Mouse (Mus musculus): Measurements from ENCODE around the gene Hmcn2. TPM values are rescaled to one million over a fixed set of nuclear protein-coding genes. Genes with fewer than 3 reads are reported as not detected.
A peak's percentile ranks its signal among the peaks of the same experiment; 100 is the strongest.

Hmcn2 gene
- polyA plus RNA-seq, 1 experiment from 2014 or later: 0.18 TPM

DNA sequence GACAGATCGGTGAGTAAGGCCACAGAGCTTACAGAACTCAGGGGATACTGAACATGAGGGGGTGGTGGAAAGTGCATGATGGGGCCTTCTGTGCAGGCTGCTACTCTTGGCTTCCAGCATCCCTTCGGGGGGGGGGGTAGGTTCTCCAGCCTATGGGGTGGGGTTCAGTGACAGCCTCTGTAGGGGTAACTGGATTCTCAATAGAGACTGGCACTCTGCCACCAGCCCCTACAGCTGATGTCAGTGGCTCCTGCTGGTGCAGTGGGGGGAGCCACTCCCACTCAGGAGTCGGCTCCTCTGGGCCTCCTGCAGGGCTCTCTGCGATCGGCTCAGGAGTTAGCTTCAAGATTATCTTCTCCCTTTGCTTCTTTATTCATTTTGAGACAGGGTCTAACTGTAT is 35.7 kb upstream of the Hmcn2 start:
- no peak for ATAC-seq
- Histone ChIP-seq H3K36me3 (ENCODE audit: control insufficient read depth, insufficient read depth, low read length) (peaks cover 26% of the 10 kb centered on the region), H3K9ac (ENCODE audit: low read depth, low read length) (no peak overlapping the region), H3K27me3 (ENCODE audit: control insufficient read depth, insufficient read depth, low read depth, low read length) (no peaks in the 10 kb centered on the region), H3K27ac (ENCODE audit: low read length) (no peak overlapping the region), H3K4me2 (ENCODE audit: low read length) (no peak overlapping the region), H3K4me1 (ENCODE audit: control insufficient read depth, insufficient read depth, low read length) (no peaks in the 10 kb centered on the region), H3K4me3 (ENCODE audit: low read depth, low read length) (no peak overlapping the region), H3K9me3 (replicated peaks; ENCODE audit: control insufficient read depth, low read length, poor library complexity, severe bottlenecking) (no peaks in the 10 kb centered on the region)
- WGBS: 57% methylated on average over 5 of the region's 5 CpGs

DNA sequence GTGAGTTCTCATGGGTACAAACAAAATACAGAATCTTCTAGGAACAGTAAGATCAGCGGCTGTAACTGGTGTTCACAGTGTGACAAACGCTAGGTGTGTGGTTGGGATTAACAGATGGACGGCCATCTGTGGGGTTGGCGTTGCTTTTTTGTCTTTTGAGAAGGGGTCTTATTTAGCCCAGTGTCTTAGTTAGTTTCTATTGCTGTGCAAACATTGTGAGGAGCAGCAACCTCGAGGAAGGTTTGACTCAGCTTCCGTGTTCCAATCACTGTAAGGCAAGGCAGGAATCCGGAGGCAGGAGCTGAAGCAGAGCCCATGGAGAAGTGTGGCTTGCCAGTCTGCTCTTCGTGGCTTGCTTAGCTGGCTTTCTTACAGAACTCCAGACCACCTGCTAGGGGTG is 33.1 kb upstream of the Hmcn2 start:
- H3K4me3 ChIP-seq (ENCODE audit: low read depth, low read length): no peak overlapping the region
- no peaks in the 10 kb centered on the region for H3K4me1 ChIP-seq (ENCODE audit: control insufficient read depth, insufficient read depth, low read length)
- peaks cover 38% of the 10 kb centered on the region for H3K36me3 ChIP-seq (ENCODE audit: control insufficient read depth, insufficient read depth, low read length)
- H3K9me3 ChIP-seq (replicated peaks; ENCODE audit: control insufficient read depth, low read length, poor library complexity, severe bottlenecking): no peaks in the 10 kb centered on the region
- ATAC-seq: no peak
- whole genome bisulfite sequencing: 83% methylated on average over 8 of the region's 8 CpGs
- H3K27ac ChIP-seq (ENCODE audit: low read length): no peak overlapping the region
- H3K4me2 ChIP-seq (ENCODE audit: low read length): no peak overlapping the region
- no peaks in the 10 kb centered on the region for H3K27me3 ChIP-seq (ENCODE audit: control insufficient read depth, insufficient read depth, low read depth, low read length)
- no peak overlapping the region for H3K9ac ChIP-seq (ENCODE audit: low read depth, low read length)

DNA sequence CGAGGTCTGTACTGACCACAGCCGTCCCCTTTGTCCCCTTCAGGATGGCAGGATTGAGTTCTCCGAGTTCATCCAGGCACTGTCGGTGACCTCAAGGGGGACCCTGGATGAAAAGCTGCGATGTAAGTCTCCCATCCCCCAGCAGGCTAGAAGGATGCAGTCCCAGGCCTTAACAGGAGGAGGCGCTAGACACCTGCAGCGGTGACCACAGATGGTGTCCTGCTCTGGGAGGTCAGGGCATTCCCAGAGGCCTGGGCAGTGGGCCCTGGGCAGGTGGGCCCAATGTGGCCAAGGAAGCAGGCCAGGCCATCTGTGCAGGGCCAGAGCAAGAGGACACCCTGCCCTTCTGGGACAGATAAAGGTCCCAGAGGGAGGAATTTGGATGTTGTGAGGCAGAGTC is 31.9 kb upstream of the Hmcn2 start:
- H3K4me3 ChIP-seq (ENCODE audit: low read depth, low read length): no peak overlapping the region
- 47% methylated on average over 7 of the region's 7 CpGs for WGBS
- peaks cover 44% of the 10 kb centered on the region for H3K36me3 ChIP-seq (ENCODE audit: control insufficient read depth, insufficient read depth, low read length)
- H3K9me3 ChIP-seq (replicated peaks; ENCODE audit: control insufficient read depth, low read length, poor library complexity, severe bottlenecking): no peaks in the 10 kb centered on the region
- no peak overlapping the region for H3K9ac ChIP-seq (ENCODE audit: low read depth, low read length)
- no peaks in the 10 kb centered on the region for H3K27me3 ChIP-seq (ENCODE audit: control insufficient read depth, insufficient read depth, low read depth, low read length)
- no peak overlapping the region for H3K27ac ChIP-seq (ENCODE audit: low read length)
- H3K4me2 ChIP-seq (ENCODE audit: low read length): no peak overlapping the region
- ATAC-seq: no peak
- H3K4me1 ChIP-seq (ENCODE audit: control insufficient read depth, insufficient read depth, low read length): no peaks in the 10 kb centered on the region

DNA sequence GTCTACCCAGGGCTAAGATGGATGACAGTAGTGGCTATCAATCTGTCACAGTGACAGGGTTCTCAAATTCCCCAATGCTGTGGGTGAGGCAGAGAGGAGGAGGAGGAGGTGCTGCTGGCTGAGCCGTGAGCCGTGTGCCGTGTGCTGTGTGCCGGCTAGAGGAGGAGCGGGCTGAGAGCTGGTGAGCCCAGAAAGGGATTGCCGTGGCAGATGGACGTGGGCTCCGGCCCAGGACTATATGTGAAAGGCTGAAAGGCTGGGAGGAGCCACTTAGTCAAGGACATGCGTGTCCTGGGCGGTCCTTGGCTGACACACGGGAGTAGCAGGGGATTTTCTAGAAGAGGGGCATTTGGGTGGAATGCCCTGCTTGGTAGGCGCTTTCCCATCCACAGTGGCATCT is 31.3 kb upstream of the Hmcn2 start:
- 93% methylated on average over 12 of the region's 12 CpGs for WGBS

DNA sequence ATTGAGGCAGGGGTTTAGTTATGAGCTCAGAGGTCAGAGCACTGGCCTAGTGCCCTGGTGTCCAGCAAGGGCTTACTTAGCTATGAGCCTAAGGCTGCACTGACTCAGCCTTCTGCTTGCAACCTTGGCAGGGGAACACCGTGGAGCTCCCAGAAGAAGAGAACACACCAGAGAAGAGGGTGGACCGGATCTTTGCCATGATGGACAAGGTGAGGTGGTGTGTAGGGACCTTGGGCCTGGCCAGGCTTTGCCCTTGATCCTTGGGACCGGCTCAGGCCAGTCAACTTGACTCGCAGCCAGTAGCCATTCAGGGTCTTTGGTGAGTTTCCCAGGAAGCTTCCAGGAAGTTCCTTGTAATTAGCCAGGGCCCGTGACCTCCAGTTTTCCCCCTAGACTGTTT is 29.7 kb upstream of the Hmcn2 start:
- H3K4me1 ChIP-seq (ENCODE audit: control insufficient read depth, insufficient read depth, low read length): no peaks in the 10 kb centered on the region
- no peak overlapping the region for H3K9ac ChIP-seq (ENCODE audit: low read depth, low read length)
- H3K4me2 ChIP-seq (ENCODE audit: low read length): no peak overlapping the region
- no peaks in the 10 kb centered on the region for H3K27me3 ChIP-seq (ENCODE audit: control insufficient read depth, insufficient read depth, low read depth, low read length)
- H3K4me3 ChIP-seq (ENCODE audit: low read depth, low read length): no peak overlapping the region
- 94% methylated on average over 5 of the region's 5 CpGs for WGBS
- H3K36me3 ChIP-seq (ENCODE audit: control insufficient read depth, insufficient read depth, low read length): peaks cover 50% of the 10 kb centered on the region
- no peaks in the 10 kb centered on the region for H3K9me3 ChIP-seq (replicated peaks; ENCODE audit: control insufficient read depth, low read length, poor library complexity, severe bottlenecking)
- ATAC-seq: no peak
- H3K27ac ChIP-seq (ENCODE audit: low read length): no peak overlapping the region

More for the DNA sequence above, 31.3 kb upstream of the Hmcn2 start:
- no peaks in the 10 kb centered on the region for H3K9me3 ChIP-seq (replicated peaks; ENCODE audit: control insufficient read depth, low read length, poor library complexity, severe bottlenecking)
- no peak for ATAC-seq
- no peak overlapping the region for H3K4me2 ChIP-seq (ENCODE audit: low read length)
- no peak overlapping the region for H3K4me3 ChIP-seq (ENCODE audit: low read depth, low read length)
- no peaks in the 10 kb centered on the region for H3K4me1 ChIP-seq (ENCODE audit: control insufficient read depth, insufficient read depth, low read length)
- H3K9ac ChIP-seq (ENCODE audit: low read depth, low read length): no peak overlapping the region
- H3K36me3 ChIP-seq (ENCODE audit: control insufficient read depth, insufficient read depth, low read length): peaks cover 39% of the 10 kb centered on the region
- no peak overlapping the region for H3K27ac ChIP-seq (ENCODE audit: low read length)
- no peaks in the 10 kb centered on the region for H3K27me3 ChIP-seq (ENCODE audit: control insufficient read depth, insufficient read depth, low read depth, low read length)

DNA sequence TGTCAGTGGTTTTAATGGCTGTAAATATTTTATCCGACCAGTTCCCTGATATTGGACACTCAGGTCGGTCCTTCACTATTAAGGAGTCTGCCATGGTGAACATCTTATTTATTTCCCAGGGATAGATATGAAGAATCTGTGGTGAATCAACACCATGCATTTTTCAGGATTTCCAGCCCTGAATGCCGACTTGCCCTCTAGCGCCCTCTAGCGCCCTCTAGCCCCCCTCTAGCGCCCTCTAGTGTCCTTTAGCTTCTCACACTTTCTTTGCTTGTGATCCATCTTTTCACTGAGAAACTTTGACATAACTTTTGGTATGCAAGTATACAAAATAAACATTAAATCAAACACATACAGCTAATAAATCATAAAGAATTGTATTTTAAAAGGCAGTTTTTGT is 22.8 kb upstream of the Hmcn2 start:
- H3K9ac ChIP-seq (ENCODE audit: low read depth, low read length): no peak overlapping the region
- no peaks in the 10 kb centered on the region for H3K9me3 ChIP-seq (replicated peaks; ENCODE audit: control insufficient read depth, low read length, poor library complexity, severe bottlenecking)
- no peak overlapping the region for H3K4me2 ChIP-seq (ENCODE audit: low read length)
- no peaks in the 10 kb centered on the region for H3K4me1 ChIP-seq (ENCODE audit: control insufficient read depth, insufficient read depth, low read length)
- H3K36me3 ChIP-seq (ENCODE audit: control insufficient read depth, insufficient read depth, low read length): peaks cover 26% of the 10 kb centered on the region
- ATAC-seq: no peak
- WGBS: 9% methylated on average over 6 of the region's 6 CpGs
- no peak overlapping the region for H3K27ac ChIP-seq (ENCODE audit: low read length)
- H3K27me3 ChIP-seq (ENCODE audit: control insufficient read depth, insufficient read depth, low read depth, low read length): no peaks in the 10 kb centered on the region
- no peak overlapping the region for H3K4me3 ChIP-seq (ENCODE audit: low read depth, low read length)

DNA sequence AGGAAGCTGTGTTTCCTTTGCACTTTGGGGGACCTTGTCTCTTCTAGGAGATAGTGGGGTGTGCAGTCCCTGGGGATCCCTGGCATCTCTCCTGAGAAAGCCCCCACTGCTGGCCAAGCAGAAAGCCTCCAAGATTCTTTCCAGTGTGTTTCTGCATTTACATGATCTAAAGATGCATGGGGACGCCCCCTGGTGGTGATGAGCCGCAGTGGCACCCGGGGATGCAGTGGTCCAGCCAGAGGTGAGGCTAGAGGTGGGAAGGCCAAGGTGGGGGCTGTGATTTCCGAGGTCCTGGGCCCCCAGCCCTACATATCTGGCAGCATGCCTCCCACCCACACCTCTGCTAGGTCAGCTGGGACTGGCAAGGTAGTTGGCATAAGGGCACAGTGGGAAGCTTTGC is 19.2 kb upstream of the Hmcn2 start:
- peaks cover 10% of the 10 kb centered on the region for H3K4me1 ChIP-seq (ENCODE audit: control insufficient read depth, insufficient read depth, low read length)
- no peak overlapping the region for H3K27ac ChIP-seq (ENCODE audit: low read length)
- H3K27me3 ChIP-seq (ENCODE audit: control insufficient read depth, insufficient read depth, low read depth, low read length): no peaks in the 10 kb centered on the region
- H3K36me3 ChIP-seq (ENCODE audit: control insufficient read depth, insufficient read depth, low read length): peaks cover 8% of the 10 kb centered on the region
- H3K9me3 ChIP-seq (replicated peaks; ENCODE audit: control insufficient read depth, low read length, poor library complexity, severe bottlenecking): no peaks in the 10 kb centered on the region
- no peak overlapping the region for H3K4me2 ChIP-seq (ENCODE audit: low read length)
- H3K4me3 ChIP-seq (ENCODE audit: low read depth, low read length): no peak overlapping the region
- 2% methylated on average over 4 of the region's 4 CpGs for WGBS
- ATAC-seq: no peak
- no peak overlapping the region for H3K9ac ChIP-seq (ENCODE audit: low read depth, low read length)

DNA sequence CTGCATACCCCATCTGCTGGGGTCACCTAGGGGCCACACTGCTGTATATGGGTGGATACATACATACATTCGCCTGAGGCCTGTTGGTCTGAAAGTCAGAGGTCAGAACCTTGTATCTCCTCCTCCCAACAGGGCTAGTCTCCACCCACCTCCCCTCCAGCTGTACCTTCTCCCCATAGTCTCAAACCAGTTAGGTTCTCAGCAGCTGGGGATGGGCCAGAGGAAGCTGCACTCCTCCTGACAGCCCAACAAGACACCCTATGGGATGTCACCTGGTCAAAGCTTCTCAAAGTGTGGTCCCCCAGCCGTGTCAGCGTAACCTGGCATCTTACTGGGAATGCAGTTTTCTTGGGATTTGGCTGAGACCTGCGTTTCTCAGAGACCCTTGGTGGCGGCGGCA is 17.8 kb upstream of the Hmcn2 start:
- H3K27ac ChIP-seq (ENCODE audit: low read length): no peak overlapping the region
- H3K4me2 ChIP-seq (ENCODE audit: low read length): no peak overlapping the region
- no peaks in the 10 kb centered on the region for H3K27me3 ChIP-seq (ENCODE audit: control insufficient read depth, insufficient read depth, low read depth, low read length)
- H3K4me3 ChIP-seq (ENCODE audit: low read depth, low read length): no peak overlapping the region
- peaks cover 7% of the 10 kb centered on the region for H3K36me3 ChIP-seq (ENCODE audit: control insufficient read depth, insufficient read depth, low read length)
- H3K9me3 ChIP-seq (replicated peaks; ENCODE audit: control insufficient read depth, low read length, poor library complexity, severe bottlenecking): no peaks in the 10 kb centered on the region
- H3K4me1 ChIP-seq (ENCODE audit: control insufficient read depth, insufficient read depth, low read length): peaks cover 10% of the 10 kb centered on the region
- WGBS: 86% methylated on average over 6 of the region's 6 CpGs
- no peak overlapping the region for H3K9ac ChIP-seq (ENCODE audit: low read depth, low read length)
- no peak for ATAC-seq

DNA sequence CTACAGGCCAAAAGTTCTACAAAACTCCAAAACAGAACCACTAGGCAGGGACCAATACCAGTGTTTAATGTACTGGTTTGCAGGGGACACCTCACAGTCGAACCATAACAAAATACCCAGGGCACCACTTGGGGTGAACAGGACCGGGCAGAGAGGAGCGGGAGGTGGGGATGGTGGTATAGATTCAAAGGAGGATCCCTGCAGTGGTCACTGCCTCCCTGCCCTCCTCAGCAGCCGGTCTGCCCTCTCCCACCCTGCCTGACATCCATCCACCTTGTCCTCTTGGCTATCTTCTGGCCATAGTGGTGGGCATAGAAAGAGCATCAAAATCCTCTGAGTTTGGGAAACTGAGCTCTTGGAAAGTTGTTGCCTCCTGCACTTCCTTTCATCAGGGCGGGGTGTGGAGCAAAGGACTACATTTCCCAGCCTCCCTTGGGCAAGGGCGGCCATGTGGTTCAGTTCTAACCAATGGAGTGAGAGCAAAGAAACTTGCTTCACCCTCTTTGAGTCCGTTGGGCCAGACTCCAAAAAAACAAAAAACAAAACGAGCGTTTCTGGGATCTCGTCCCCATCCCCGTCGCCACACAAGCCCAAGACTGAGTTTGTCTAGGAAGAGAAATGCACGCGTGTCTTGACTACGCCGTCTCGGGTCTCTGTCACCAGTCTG is 16.5 kb upstream of the Hmcn2 start:
- Histone ChIP-seq H3K9me3 (replicated peaks; ENCODE audit: control insufficient read depth, low read length, poor library complexity, severe bottlenecking) (no peaks in the 10 kb centered on the region), H3K4me1 (ENCODE audit: control insufficient read depth, insufficient read depth, low read length) (peaks cover 10% of the 10 kb centered on the region), H3K4me3 (ENCODE audit: low read depth, low read length) (peak overlapping the region; percentile 48), H3K9ac (ENCODE audit: low read depth, low read length) (peak overlapping the region; percentile 43), H3K4me2 (ENCODE audit: low read length) (peak overlapping the region; percentile 63), H3K36me3 (ENCODE audit: control insufficient read depth, insufficient read depth, low read length) (peaks cover 3% of the 10 kb centered on the region), H3K27ac (ENCODE audit: low read length) (no peak overlapping the region), H3K27me3 (ENCODE audit: control insufficient read depth, insufficient read depth, low read depth, low read length) (no peaks in the 10 kb centered on the region)
- ATAC-seq: peak; percentile 87
- WGBS: 2% methylated on average over 17 of the region's 17 CpGs
